Mouse (Mus musculus) cerebellum, postnatal 14 days (tissue): Measurements from ENCODE around the gene Deup1.
A peak's percentile ranks its signal among the peaks of the same experiment; 100 is the strongest.

Experiments
- DNase-seq, 2 experiments: peaks; one replicate each; pipeline ENCODE4 v3.0.0; 2021; ENCODE audit warnings: mixed read lengths in 2 of 2

Gene Deup1

DNA sequence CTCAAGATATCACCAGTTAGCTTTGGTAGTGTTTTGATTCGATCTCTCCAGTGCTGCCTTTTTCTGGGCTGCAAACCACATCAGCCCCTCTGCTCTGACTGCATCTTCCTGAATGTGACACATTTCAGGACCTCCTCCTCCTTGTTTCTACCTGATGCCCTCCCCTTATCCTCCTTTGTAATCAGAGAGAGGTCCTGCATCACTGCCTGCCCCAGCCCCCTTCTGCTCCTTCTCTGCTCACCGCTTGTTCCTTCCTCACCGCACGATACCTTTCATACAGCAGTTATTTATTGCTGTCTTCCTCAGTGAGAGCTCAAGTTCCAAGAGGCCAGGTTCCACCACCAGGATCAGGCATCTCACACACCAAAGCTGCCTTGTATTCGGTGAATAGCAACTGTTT is 96.5 kb downstream of the Deup1 start:
- DNase-seq, result no peak

DNA sequence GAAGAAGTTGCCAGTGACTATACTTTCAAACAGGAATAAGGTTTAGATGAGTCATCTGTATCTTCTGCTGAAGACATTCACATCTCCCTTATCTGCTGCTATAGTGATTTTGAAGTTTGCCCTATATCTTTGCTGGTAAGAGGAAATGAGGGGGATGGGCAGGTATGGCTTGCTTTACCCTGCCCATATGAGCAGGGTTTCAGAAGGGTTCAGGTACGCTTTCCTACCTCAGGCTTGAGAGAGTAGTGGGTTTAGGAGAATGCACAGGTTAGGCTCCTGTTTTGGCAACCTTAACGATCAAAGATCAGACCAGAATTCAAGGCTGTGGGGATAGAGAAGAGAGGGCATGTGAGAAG is 97.8 kb downstream of the Deup1 start:
- no peak for DNase-seq

DNA sequence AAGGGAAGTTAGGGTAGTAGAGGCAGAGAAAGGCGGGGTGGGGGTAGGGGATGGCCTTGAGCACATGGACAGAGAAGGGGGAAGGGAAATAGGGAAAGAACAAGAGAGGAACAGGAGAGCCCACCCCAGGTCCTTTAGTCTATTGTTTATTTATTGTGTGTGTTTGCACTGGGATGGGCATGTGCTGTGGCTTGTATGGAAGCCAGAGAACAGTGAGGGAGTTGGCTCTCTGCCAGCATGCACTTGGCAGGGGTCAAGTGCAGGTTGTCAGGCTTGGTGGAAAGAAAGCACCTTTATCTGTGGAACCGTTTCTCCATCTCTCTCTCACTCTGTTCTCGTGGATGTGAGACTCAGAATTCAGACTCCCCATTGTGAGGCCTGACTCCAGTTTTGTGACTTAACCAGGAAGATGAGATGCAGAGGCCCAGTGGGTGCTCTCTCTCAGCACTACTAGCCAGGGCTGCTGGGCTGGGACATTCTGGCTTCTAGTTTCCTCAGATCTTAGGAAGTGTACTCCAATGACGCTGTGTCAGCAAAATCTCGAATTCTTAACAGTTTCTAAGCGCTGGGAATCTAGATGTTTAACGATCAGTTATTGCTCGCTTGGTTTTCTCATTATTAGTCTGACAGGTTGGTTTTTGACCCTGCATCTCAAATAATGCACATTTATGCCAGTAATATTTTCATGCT is 98.3 kb downstream of the Deup1 start:
- peak; percentile 80 to 84 for DNase-seq

DNA sequence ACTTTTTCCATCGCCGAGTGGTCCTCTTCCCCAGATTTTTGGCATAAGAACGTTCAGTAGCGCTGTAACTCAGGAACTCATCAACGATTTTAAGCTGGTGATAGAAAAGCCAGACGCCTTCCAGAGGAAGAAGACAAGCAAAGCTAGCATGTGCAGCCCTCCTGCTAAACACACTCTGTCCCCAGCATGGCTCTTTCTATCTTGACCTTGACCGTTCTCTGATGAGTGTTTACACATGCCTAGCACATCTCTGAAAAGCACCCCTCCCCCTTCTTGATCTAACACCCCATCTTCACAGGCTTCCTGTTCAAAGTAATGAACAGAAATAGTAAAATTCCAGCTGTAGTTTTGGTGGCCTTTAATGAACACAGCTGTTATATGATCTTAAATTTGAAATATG is 99.4 kb downstream of the Deup1 start:
- no peak for DNase-seq

DNA sequence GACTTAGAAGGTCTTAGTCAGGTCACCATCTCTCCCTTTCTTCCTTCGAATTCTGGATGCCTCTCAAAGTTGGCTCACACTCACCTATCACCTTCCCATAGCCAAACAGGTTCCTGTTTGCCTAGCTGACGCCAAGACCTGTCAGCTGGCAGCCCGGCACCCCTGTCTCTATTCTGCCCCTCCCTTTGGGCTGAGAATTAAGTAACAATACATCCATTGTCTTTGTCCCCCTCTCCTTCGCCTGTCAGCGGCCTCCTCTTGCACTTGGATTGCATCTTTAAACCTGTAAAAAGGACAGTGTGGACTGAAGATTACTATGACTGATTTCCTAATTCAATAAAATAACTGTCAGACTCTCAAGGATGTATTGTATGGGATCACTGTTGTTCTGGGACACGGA is 99.9 kb downstream of the Deup1 start:
- no peak for DNase-seq

DNA sequence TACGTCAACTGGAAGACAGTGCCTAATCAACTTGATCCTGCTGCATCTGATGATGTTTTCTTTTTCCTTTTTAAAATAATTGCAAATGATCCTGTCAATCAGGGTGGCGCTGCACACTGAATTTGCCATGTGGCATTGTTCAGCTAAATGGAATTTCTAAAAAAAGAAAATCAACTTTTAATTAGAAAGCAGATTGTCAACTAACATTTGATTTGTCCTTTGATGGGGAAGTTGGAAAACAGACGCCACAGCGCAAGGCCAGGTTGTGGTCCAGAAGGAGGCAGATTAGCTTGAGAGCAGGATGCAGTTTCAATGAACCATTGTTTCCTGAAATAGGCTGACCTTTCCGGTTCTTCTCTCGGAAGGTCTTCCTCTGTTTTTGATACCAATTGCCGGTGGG is 101.2 kb downstream of the Deup1 start:
- no peak for DNase-seq

DNA sequence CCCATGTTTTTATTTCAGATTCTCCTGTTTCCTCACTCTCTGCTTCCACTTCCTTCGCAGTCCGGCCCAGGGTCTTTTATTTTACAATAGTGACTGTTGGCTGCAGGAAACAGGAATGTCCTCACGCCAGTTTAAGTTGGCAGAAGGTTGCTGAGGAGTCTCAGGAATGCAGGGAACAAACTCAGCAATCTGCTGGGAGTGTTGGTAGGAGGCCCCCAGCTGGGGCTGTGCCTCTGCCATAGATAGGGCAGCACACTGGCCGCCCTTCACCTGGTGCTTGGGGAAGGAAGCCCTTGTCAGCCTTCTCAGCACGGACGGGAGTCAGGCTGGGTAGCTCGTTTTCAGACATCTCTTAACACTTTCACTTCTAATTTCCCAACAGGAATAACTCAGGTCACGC is 102.5 kb downstream of the Deup1 start:
- DNase-seq, result no peak

DNA sequence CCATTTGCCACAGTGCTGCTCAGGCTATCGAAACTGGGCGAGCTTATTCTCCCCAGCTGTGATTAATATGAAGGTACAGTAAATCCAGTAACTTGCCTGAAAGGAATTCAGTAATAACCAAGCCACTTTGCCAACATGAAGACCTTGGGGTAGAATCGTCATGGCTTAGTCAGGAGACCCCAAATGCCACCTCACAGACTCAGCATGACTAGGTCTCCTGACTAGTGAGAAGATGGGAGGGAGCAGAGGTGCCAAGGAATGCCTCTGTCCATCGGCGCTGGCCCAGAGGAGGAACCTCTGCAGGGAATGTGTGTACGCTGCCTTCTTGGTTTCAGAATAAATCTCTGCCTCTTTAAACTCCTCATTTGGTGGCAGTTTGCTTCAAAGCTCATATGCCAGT is 104.1 kb downstream of the Deup1 start:
- DNase-seq, result no peak

DNA sequence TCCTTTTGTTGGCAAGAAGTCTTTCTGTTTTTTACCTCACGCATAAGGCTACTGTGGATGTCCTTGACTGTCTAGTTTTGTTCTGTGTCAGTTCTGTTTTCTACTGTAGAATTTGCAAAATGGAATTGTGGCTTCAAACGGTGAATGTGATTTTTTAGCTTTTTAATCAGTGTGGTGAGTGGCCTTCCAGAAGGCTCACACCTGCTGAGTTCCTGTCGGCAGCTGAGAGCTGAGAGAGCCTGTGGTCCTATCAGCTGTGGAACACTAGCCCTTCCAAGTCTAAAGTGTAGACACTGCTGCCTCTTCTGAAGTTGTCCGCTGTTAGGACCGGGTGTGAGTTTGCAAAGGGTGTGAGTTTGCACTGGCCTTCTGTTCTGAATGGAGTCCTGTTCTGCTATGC is 104.8 kb downstream of the Deup1 start:
- DNase-seq, result no peak

DNA sequence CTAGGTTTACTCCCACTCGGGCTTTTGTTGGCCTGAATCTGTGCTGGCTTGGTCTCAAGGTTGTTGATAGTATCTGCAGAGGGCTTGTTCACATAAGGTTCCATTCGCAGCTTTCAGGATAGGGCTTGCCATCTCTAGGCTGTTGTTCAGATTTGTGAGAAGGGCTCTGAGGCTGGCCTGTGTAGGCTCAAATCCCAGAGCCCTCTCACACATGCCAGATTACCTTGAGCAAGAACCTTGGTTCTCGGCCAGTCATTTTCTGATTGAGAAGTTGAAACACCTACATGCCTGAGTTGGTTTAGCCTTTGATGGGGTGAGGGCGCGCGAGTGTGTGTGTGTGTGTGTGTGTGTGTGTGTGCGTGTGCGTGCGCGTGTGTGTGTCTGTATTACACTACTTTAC is 105.4 kb downstream of the Deup1 start:
- no peak for DNase-seq

DNA sequence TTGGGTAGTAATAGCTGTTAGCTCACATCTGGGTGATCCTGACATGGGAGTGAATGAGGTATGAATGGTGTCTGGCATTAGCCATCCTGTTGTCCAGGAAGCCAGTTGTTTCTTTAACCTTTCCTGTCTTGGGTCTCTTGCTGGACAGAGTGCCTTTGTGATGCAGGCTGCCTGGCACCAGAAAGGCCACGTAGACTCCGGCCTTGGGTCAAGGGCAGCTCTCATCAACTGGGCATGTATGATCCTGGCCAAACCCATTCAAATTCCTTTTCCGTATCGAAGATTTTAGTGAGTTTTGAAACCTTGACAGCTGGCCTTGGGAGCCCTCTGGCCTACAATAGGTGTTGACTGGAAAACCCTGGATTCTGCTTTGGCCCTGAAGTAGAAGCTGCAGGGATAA is 109.8 kb downstream of the Deup1 start:
- DNase-seq, result no peak

DNA sequence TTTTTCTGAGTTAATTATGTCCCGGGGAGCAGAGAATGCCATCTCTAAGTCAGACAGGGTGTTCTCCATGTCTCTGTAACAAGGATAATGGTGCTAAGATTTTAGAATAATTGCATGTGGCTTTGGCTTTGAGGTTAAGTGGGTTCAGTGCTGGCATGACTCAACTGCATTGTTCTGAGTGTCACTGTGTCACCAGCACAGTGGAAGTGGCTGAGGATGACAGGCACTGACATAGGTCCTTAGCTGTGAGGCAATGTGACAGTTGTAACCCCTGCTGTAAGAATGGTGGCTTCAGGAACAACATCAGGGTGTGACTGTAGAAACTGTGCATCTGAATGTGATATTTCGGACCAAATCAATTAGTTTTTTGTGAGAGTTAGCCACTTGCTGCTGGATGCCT is 111.7 kb downstream of the Deup1 start:
- DNase-seq, result no peak

DNA sequence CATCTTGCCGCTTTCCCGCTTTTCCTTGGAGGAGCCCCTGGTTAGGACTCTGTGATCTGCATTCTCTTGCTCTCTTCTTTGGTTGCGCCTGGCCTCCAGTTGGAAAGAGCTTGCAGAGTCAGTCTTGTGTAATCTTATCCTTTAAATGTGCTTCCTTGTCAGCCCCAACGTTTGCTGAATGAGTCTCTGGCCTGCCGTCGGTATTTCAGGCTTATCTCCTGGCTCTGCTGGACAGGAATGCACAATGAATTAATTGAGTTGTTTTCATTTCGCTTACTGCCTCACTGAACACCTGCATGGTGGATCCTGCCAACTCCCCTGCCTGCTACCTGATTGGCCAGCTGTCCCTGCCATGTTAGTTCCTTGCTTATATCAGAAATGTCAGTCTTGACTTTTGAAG is 114.8 kb downstream of the Deup1 start:
- DNase-seq, result peak; percentile 74 to 80

DNA sequence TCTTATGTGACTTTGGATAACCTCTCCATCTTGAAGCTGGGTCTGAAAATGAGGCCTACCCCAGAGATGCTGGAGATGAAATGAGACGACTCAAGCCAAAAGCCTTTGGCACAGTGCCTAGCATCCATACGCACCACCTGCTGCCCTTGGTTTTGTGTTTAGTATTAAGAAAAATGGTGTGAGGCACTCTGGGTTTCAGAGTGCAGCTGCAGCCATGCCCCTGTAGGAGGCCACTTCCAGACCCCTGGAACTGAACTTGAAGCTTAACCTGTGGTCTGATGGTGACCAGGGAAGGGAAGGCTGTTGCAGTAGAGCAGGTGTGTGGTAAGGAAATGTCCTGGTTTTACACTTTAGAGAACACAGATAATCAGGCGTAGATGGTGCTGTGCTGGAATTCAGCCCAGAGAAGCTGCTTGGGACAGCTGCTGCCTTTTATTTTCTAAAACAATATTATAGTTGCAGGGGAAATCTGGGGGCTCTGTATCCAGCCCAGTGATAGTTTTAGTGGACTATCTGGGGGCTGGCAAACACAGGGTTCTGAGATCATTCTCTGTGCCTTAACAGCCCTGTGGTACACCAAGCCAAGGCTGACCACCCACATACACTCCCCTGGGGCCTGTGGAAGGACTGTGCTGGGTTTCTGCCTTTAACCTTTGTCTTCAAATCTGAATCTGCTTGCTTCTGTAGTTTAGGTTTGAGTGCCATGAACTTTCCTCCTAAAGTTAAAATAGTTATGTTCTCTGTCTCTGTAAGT is 117.0 kb downstream of the Deup1 start:
- DNase-seq, result peak; percentile 63 to 72
